Mouse (Mus musculus) hindbrain, embryonic 13.5 days (tissue): Measurements from ENCODE around the gene Azgp1. TPM values are rescaled to one million over a fixed set of nuclear protein-coding genes. Genes with fewer than 3 reads are reported as not detected.
"Not testable (repeated sequence)": the region's sequence is repeated elsewhere in the genome, so short reads cannot be mapped to it uniquely, and the experiment has no call there.

Source experiments
- ATAC-seq: fragments of 200-750 bp; cut with Nextera tagmentation; 2 replicates; pipeline ENCODE4 v1.8.0; 2017; ENCODE audit warnings: moderate TSS enrichment; ENCODE audit not compliant: low FRiP score
- H3K27ac ChIP-seq: fragments of 300-500 bp; sonication (generic); 2 replicates; pipeline ENCODE4 v1.5.1; 2015; ENCODE audit warnings: inconsistent platforms, mild to moderate bottlenecking, moderate library complexity
- H3K27me3 ChIP-seq: fragments of 300-500 bp; sonication (generic); 2 replicates; pipeline ENCODE4 v1.6.1; 2015; ENCODE audit warnings: mild to moderate bottlenecking, inconsistent platforms
- H3K36me3 ChIP-seq: fragments of 300-500 bp; sonication (generic); 2 replicates; pipeline ENCODE4 v1.6.1; 2015; ENCODE audit warnings: mild to moderate bottlenecking, inconsistent platforms
- H3K4me1 ChIP-seq: fragments of 300-500 bp; sonication (generic); replicated peaks from 2 replicates; pipeline ENCODE4 v1.6.1; 2015; ENCODE audit warnings: inconsistent platforms
- H3K4me2 ChIP-seq: fragments of 300-500 bp; sonication (generic); 2 replicates; pipeline ENCODE4 v1.6.1; 2015; ENCODE audit warnings: inconsistent platforms, mild to moderate bottlenecking, moderate library complexity
- H3K4me3 ChIP-seq: fragments of 300-500 bp; sonication (generic); 2 replicates; pipeline ENCODE4 v1.5.1; 2015; ENCODE audit warnings: mild to moderate bottlenecking, inconsistent platforms
- H3K9ac ChIP-seq: fragments of 300-500 bp; sonication (generic); 2 replicates; pipeline ENCODE4 v1.6.1; 2015; ENCODE audit warnings: mild to moderate bottlenecking, inconsistent platforms
- H3K9me3 ChIP-seq: fragments of 300-500 bp; sonication (generic); 2 replicates; pipeline ENCODE4 v1.6.1; 2016; ENCODE audit warnings: inconsistent platforms
- WGBS: fragments of 180-500 bp; shearing (Covaris S2); methylation state at CpG from one replicate; pipeline ENCODE4 v1.1.7; 2015; 5-methylcytosine and 5-hydroxymethylcytosine counted together
- polyA plus RNA-seq: library from polyadenylated mRNA; unstranded; fragments of >200 nt; fragmentation: Nextera tagmentation; extraction: Ambion mirVana; gene quantifications from 2 replicates; pipeline ENCODE4 v1.2.1, GENCODE M21; 2015

The Azgp1 gene
- not detected in 2 replicates for polyA plus RNA-seq

GRCm38 (mm10) chr5:137981300-137981699 is at the start of gene Azgp1:
TSS of gene Azgp1 (plus strand) at chr5:137981520.
- Histone ChIP-seq H3K27me3 (no peaks in the 10 kb centered on the region), H3K4me1 (no peaks in the 10 kb centered on the region), H3K9me3 (no peaks in the 10 kb centered on the region), H3K4me2 (no peak within 1 kb of the TSS), H3K36me3 (no peaks in the 10 kb centered on the region), H3K27ac (no peak within 1 kb of the TSS), H3K9ac (no peak within 1 kb of the TSS), H3K4me3 (no peak within 1 kb of the TSS)
- ATAC-seq = no peak
- 85% methylated on average over 4 of the region's 4 CpGs for WGBS

GRCm38 (mm10) chr5:137933934-137934333 is 47.4 kb upstream of the Azgp1 start:
- not testable (repeated sequence) for ATAC-seq, H3K4me2 ChIP-seq, H3K4me3 ChIP-seq, H3K27ac ChIP-seq, H3K9ac ChIP-seq, H3K27me3 ChIP-seq, H3K36me3 ChIP-seq, H3K4me1 ChIP-seq, H3K9me3 ChIP-seq
- 72% methylated on average over 2 of the region's 2 CpGs for WGBS

- Histone ChIP-seq H3K9ac (no peak overlapping the region), H3K27ac (no peak overlapping the region), H3K4me3 (no peak overlapping the region), H3K9me3 (no peaks in the 10 kb centered on the region), H3K27me3 (no peaks in the 10 kb centered on the region), H3K4me1 (no peaks in the 10 kb centered on the region), H3K4me2 (no peak overlapping the region), H3K36me3 (no peaks in the 10 kb centered on the region)
- no peak for ATAC-seq
- 94% methylated on average over 2 of the region's 2 CpGs for WGBS
Observed at GRCm38 (mm10) chr5:137936486-137936885, 44.8 kb upstream of the Azgp1 start.

GRCm38 (mm10) chr5:137937238-137937637 is 44.1 kb upstream of the Azgp1 start:
- Histone ChIP-seq H3K4me1 (no peaks in the 10 kb centered on the region), H3K4me3 (no peak overlapping the region), H3K27ac (no peak overlapping the region), H3K9me3 (no peaks in the 10 kb centered on the region), H3K9ac (no peak overlapping the region), H3K36me3 (no peaks in the 10 kb centered on the region), H3K4me2 (no peak overlapping the region), H3K27me3 (no peaks in the 10 kb centered on the region)
- no peak for ATAC-seq
- WGBS = 71% methylated on average over 4 of the region's 4 CpGs

GRCm38 (mm10) chr5:137940948-137941347 is 40.4 kb upstream of the Azgp1 start:
- Histone ChIP-seq H3K4me2 (no peak overlapping the region), H3K27ac (no peak overlapping the region), H3K4me3 (no peak overlapping the region), H3K9ac (no peak overlapping the region), H3K4me1 (no peaks in the 10 kb centered on the region), H3K27me3 (no peaks in the 10 kb centered on the region), H3K9me3 (no peaks in the 10 kb centered on the region), H3K36me3 (no peaks in the 10 kb centered on the region)
- whole genome bisulfite sequencing = 80% methylated on average over 4 of the region's 4 CpGs
- ATAC-seq = no peak

- no peaks in the 10 kb centered on the region for H3K4me1 ChIP-seq
- H3K9me3 ChIP-seq = no peaks in the 10 kb centered on the region
- H3K4me3 ChIP-seq = no peak overlapping the region
- ATAC-seq = no peak
- H3K9ac ChIP-seq = no peak overlapping the region
- no peak overlapping the region for H3K4me2 ChIP-seq
- no peak overlapping the region for H3K27ac ChIP-seq
- no peaks in the 10 kb centered on the region for H3K27me3 ChIP-seq
- no peaks in the 10 kb centered on the region for H3K36me3 ChIP-seq
- WGBS = 95% methylated on average over 1 of the region's 1 CpGs
Observed at GRCm38 (mm10) chr5:137943133-137943532, 38.2 kb upstream of the Azgp1 start.

- ATAC-seq = no peak
- H3K9me3 ChIP-seq = no peaks in the 10 kb centered on the region
- H3K36me3 ChIP-seq = no peaks in the 10 kb centered on the region
- H3K4me1 ChIP-seq = no peaks in the 10 kb centered on the region
- no peaks in the 10 kb centered on the region for H3K27me3 ChIP-seq
- H3K27ac ChIP-seq = no peak overlapping the region
- H3K9ac ChIP-seq = no peak overlapping the region
- H3K4me3 ChIP-seq = no peak overlapping the region
- H3K4me2 ChIP-seq = no peak overlapping the region
Observed at GRCm38 (mm10) chr5:137947303-137947702, 34.0 kb upstream of the Azgp1 start.

- WGBS = 39% methylated on average over 6 of the region's 6 CpGs
- H3K36me3 ChIP-seq = no peaks in the 10 kb centered on the region
Observed at GRCm38 (mm10) chr5:137951218-137951617, 30.1 kb upstream of the Azgp1 start.

GRCm38 (mm10) chr5:137956404-137956803 is 24.9 kb upstream of the Azgp1 start:
- no peak overlapping the region for H3K4me3 ChIP-seq
- no peak for ATAC-seq
- no peaks in the 10 kb centered on the region for H3K9me3 ChIP-seq
- no peak overlapping the region for H3K9ac ChIP-seq
- H3K36me3 ChIP-seq = no peaks in the 10 kb centered on the region
- H3K4me2 ChIP-seq = no peak overlapping the region
- H3K27me3 ChIP-seq = no peaks in the 10 kb centered on the region
- no peak overlapping the region for H3K27ac ChIP-seq
- 88% methylated on average over 3 of the region's 3 CpGs for WGBS
- H3K4me1 ChIP-seq = no peaks in the 10 kb centered on the region

More at GRCm38 (mm10) chr5:137951218-137951617, 30.1 kb upstream of the Azgp1 start:
- Histone ChIP-seq H3K27ac (no peak overlapping the region), H3K9me3 (no peaks in the 10 kb centered on the region), H3K4me3 (no peak overlapping the region), H3K9ac (no peak overlapping the region), H3K4me2 (no peak overlapping the region), H3K27me3 (no peaks in the 10 kb centered on the region), H3K4me1 (no peaks in the 10 kb centered on the region)
- no peak for ATAC-seq

GRCm38 (mm10) chr5:137962945-137963344 is 18.4 kb upstream of the Azgp1 start, which contains the start of gene Gjc3:
TSS of gene Gjc3 (minus strand) at chr5:137963098.
- no peak within 1 kb of the TSS for H3K4me2 ChIP-seq
- H3K9ac ChIP-seq = no peak within 1 kb of the TSS
- no peak within 1 kb of the TSS for H3K27ac ChIP-seq
- no peaks in the 10 kb centered on the region for H3K9me3 ChIP-seq
- ATAC-seq = no peak
- H3K4me1 ChIP-seq = no peaks in the 10 kb centered on the region
- no peaks in the 10 kb centered on the region for H3K36me3 ChIP-seq
- no peaks in the 10 kb centered on the region for H3K27me3 ChIP-seq
- WGBS = 41% methylated on average over 8 of the region's 8 CpGs
- H3K4me3 ChIP-seq = no peak within 1 kb of the TSS

GRCm38 (mm10) chr5:137966492-137966891 is 14.8 kb upstream of the Azgp1 start:
- H3K36me3 ChIP-seq = no peaks in the 10 kb centered on the region
- no peaks in the 10 kb centered on the region for H3K9me3 ChIP-seq
- no peak overlapping the region for H3K4me3 ChIP-seq
- no peak overlapping the region for H3K9ac ChIP-seq
- no peak overlapping the region for H3K4me2 ChIP-seq
- ATAC-seq = no peak
- no peaks in the 10 kb centered on the region for H3K27me3 ChIP-seq
- no peak overlapping the region for H3K27ac ChIP-seq
- H3K4me1 ChIP-seq = no peaks in the 10 kb centered on the region

GRCm38 (mm10) chr5:137973161-137973560 is 8.2 kb upstream of the Azgp1 start:
- Histone ChIP-seq H3K27me3 (no peaks in the 10 kb centered on the region), H3K4me2 (no peak overlapping the region), H3K4me3 (no peak overlapping the region), H3K36me3 (no peaks in the 10 kb centered on the region), H3K27ac (no peak overlapping the region), H3K9ac (no peak overlapping the region), H3K4me1 (no peaks in the 10 kb centered on the region), H3K9me3 (no peaks in the 10 kb centered on the region)
- 79% methylated on average over 2 of the region's 2 CpGs for WGBS
- no peak for ATAC-seq

GRCm38 (mm10) chr5:137973738-137974137 is 7.6 kb upstream of the Azgp1 start:
- ATAC-seq = no peak

More at GRCm38 (mm10) chr5:137973738-137974137, 7.6 kb upstream of the Azgp1 start:
- Histone ChIP-seq H3K27ac (no peak overlapping the region), H3K9ac (no peak overlapping the region), H3K4me2 (no peak overlapping the region), H3K4me3 (no peak overlapping the region), H3K27me3 (no peaks in the 10 kb centered on the region), H3K4me1 (no peaks in the 10 kb centered on the region), H3K36me3 (no peaks in the 10 kb centered on the region), H3K9me3 (no peaks in the 10 kb centered on the region)
- WGBS = 61% methylated on average over 3 of the region's 3 CpGs
